Mouse (Mus musculus) fat pad, adult 2 months (tissue): ENCODE data around the gene Ptges3.

ENCODE experiments used
- DNase-seq: peaks from one replicate; pipeline ENCODE4 v3.0.0-alpha.2; 2011; ENCODE audit warnings: low read depth, low spot score; ENCODE audit errors: extremely low read depth

Gene Ptges3

GRCm38 (mm10) chr10:128091564-128092505, 33.1 kb downstream of the Ptges3 start, which contains the start of gene Baz2a:
Gene Baz2a (plus strand): TSS chr10:128091577.
- no peak for DNase-seq

GRCm38 (mm10) chr10:128092506-128093495, 34.0 kb downstream of the Ptges3 start:
- DNase-seq = no peak

GRCm38 (mm10) chr10:128093496-128094294, 34.9 kb downstream of the Ptges3 start:
- DNase-seq = no peak

GRCm38 (mm10) chr10:128094340-128094968, 35.7 kb downstream of the Ptges3 start:
- DNase-seq = peak; percentile 67

GRCm38 (mm10) chr10:128095003-128095636, 36.4 kb downstream of the Ptges3 start:
- DNase-seq = no peak

GRCm38 (mm10) chr10:128096313-128096692, 37.5 kb downstream of the Ptges3 start:
- DNase-seq = no peak

GRCm38 (mm10) chr10:128096693-128097586, 38.2 kb downstream of the Ptges3 start:
- no peak for DNase-seq

GRCm38 (mm10) chr10:128097587-128097971, 38.8 kb downstream of the Ptges3 start:
- DNase-seq = no peak

- no peak for DNase-seq
Observed at GRCm38 (mm10) chr10:128110103-128110761, 51.5 kb downstream of the Ptges3 start.

- no peak for DNase-seq
Observed at GRCm38 (mm10) chr10:128111227-128111626, 52.5 kb downstream of the Ptges3 start.

GRCm38 (mm10) chr10:128123833-128124232, 65.1 kb downstream of the Ptges3 start:
- DNase-seq = no peak

GRCm38 (mm10) chr10:128124831-128125230, 66.1 kb downstream of the Ptges3 start:
- no peak for DNase-seq

- no peak for DNase-seq
Observed at GRCm38 (mm10) chr10:128125951-128126350, 67.2 kb downstream of the Ptges3 start.
